8 mouse cellular contexts compared by ENCODE assay signal in the genomic region with DNA sequence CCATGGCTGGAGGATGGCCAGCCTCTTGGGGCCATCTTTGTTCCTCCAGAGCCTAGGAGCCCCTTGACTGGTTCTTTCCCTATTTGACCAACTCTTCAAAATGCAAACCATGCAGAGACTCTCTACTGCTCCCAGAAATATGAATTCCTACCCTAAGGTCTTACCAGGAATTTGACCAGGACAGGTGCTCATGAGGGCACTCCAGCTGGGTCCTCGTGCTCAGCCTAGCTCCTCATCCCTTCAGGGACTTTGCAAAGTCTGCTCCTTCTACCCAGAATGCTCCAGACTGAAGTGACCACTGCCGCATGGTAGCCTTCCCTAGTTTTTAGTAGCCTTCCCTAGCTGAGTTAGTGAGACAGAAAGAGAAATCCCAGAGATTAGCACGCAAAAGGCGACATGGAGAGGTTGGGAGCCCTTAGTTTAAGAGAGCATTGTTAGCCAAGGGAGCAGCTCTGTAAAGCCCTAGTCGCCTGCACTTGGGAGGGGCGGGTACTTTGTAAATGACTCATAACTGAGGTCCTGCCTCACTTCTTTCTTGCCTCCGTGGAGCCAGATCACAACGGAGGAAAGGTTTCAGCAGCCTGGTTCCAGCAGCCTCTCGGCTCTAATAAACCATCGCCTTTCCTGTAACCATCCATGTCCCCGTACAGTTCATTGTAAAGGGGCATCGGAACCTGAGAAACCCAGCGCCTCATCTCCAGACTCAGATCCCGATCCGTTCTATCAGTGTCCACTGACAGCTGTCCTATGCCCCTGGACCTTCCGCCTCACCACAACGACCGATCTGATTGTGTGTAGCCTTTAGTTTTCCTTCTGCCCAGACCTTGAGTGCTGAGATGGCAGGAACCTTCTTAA. TPM values are rescaled to one million over a fixed set of nuclear protein-coding genes. Genes with fewer than 3 reads are reported as not detected.
A peak's percentile ranks its signal among the peaks of the same experiment; 100 is the strongest.
DNase-seq lines count a peak whose midpoint lies in the region; ATAC-seq lines count a peak whose summit lies in the region.

No protein-coding gene starts in this region.

- intact Hi-C loops in heart, postnatal 25 days (cut with DNase I) = no loop called here

- DNase-seq in heart, postnatal 25 days (ENCODE audit: low spot score) = no peak
- peak; percentile 17 for DNase-seq in R1 (ENCODE audit: low read depth, low spot score)
- no peak for DNase-seq in left cerebral cortex, adult 11 months (ENCODE audit: low spot score)
- DNase-seq in cerebellum, postnatal 4 days (ENCODE audit: low spot score in 2 of 2) = no peak

- H3K4me1 ChIP-seq in heart, embryonic 16.5 days (ENCODE audit: control insufficient read depth, insufficient read depth, low read length) = peaks cover 28% of the 10 kb centered on the region
- peaks cover 36% of the 10 kb centered on the region for H3K4me1 ChIP-seq in hindbrain, embryonic 15.5 days (replicated peaks)
- peaks cover 28% of the 10 kb centered on the region for H3K4me1 ChIP-seq in midbrain, embryonic 16.5 days (ENCODE audit: control insufficient read depth, insufficient read depth, low read length)

- H3K9me3 ChIP-seq in heart, embryonic 16.5 days (replicated peaks; ENCODE audit: control insufficient read depth, low read length) = no peaks in the 10 kb centered on the region
- H3K9me3 ChIP-seq in hindbrain, embryonic 15.5 days = no peaks in the 10 kb centered on the region
- no peaks in the 10 kb centered on the region for H3K9me3 ChIP-seq in midbrain, embryonic 16.5 days (replicated peaks; ENCODE audit: control insufficient read depth, low read length, poor library complexity, severe bottlenecking)

- peak overlapping the region; percentile 83 for H3K4me2 ChIP-seq in heart, embryonic 16.5 days (ENCODE audit: low read depth, low read length)
- H3K4me2 ChIP-seq in hindbrain, embryonic 15.5 days = peak overlapping the region; percentile 80
- peak overlapping the region; percentile 68 for H3K4me2 ChIP-seq in midbrain, embryonic 16.5 days (ENCODE audit: low read length)

- ATAC-seq in heart, embryonic 16.5 days (replicated peaks; ENCODE audit: extremely low read depth, insufficient read depth, low FRiP score) = no peak
- ATAC-seq in hindbrain, embryonic 15.5 days (ENCODE audit: low FRiP score, low read depth) = peak; percentile 2; the same call in 1 of the 2 replicates
- ATAC-seq in midbrain, embryonic 16.5 days = no peak
- no peak for ATAC-seq in monocyte, adult 5-6 weeks (replicated peaks; ENCODE audit: insufficient number of reproducible peaks, low FRiP score, low TSS enrichment, poor library complexity, severe bottlenecking)

- peaks cover 30% of the 10 kb centered on the region for H3K27me3 ChIP-seq in heart, embryonic 16.5 days (ENCODE audit: control insufficient read depth, insufficient read depth, low read length)
- peaks cover 15% of the 10 kb centered on the region for H3K27me3 ChIP-seq in hindbrain, embryonic 15.5 days
- H3K27me3 ChIP-seq in midbrain, embryonic 16.5 days (ENCODE audit: control insufficient read depth, insufficient read depth, low read depth, low read length) = peaks cover 10% of the 10 kb centered on the region

- WGBS in heart, embryonic 16.5 days = 28% methylated on average over 18 of the region's 18 CpGs
- WGBS in hindbrain, embryonic 15.5 days = 26% methylated on average over 18 of the region's 18 CpGs
- 22% methylated on average over 18 of the region's 18 CpGs for WGBS in midbrain, embryonic 16.5 days

- no peak overlapping the region for H3K27ac ChIP-seq in heart, embryonic 16.5 days (ENCODE audit: low read length)
- H3K27ac ChIP-seq in hindbrain, embryonic 15.5 days (replicated peaks) = peak overlapping the region; percentile 71; the same call in 1 of the 2 replicates
- peak overlapping the region; percentile 39 for H3K27ac ChIP-seq in midbrain, embryonic 16.5 days (ENCODE audit: low read length)

- H3K36me3 ChIP-seq in heart, embryonic 16.5 days (ENCODE audit: control insufficient read depth, insufficient read depth) = no peaks in the 10 kb centered on the region
- no peaks in the 10 kb centered on the region for H3K36me3 ChIP-seq in hindbrain, embryonic 15.5 days
- no peaks in the 10 kb centered on the region for H3K36me3 ChIP-seq in midbrain, embryonic 16.5 days (ENCODE audit: control insufficient read depth, insufficient read depth, low read length)

- H3K9ac ChIP-seq in heart, embryonic 16.5 days (ENCODE audit: low read length) = peak overlapping the region; percentile 18; the same call in 1 of the 2 replicates
- 0 out of 2 replicates have a peak overlapping the region, but pooled peaks have one; percentile 52 for H3K9ac ChIP-seq in hindbrain, embryonic 15.5 days
- peak overlapping the region; percentile 47 for H3K9ac ChIP-seq in midbrain, embryonic 16.5 days (ENCODE audit: low read depth, low read length)

- H3K4me3 ChIP-seq in heart, embryonic 16.5 days (ENCODE audit: low read length) = peak overlapping the region; percentile 51
- H3K4me3 ChIP-seq in hindbrain, embryonic 15.5 days = peak overlapping the region; percentile 41
- peak overlapping the region; percentile 33 for H3K4me3 ChIP-seq in midbrain, embryonic 16.5 days (ENCODE audit: low read depth, low read length)

RNA-seq across cellular contexts. Expression of a gene that starts 28.2 kb away (rescaled TPM):
- 21.9 and 26.2 TPM in 2 replicates for polyA plus RNA-seq in heart, embryonic 16.5 days (2015; fragmentation: Nextera tagmentation; extraction: Ambion mirVana)
- 10 to 100 TPM; 16.4 to 16.8 TPM for total RNA-seq in heart, postnatal 25 days (2021)
- polyA plus RNA-seq in hindbrain, embryonic 15.5 days (2015; fragmentation: Nextera tagmentation; extraction: Ambion mirVana) = 5.0 and 6.3 TPM in 2 replicates
- polyA plus RNA-seq in midbrain, embryonic 16.5 days (2015; fragmentation: Nextera tagmentation; extraction: Ambion mirVana) = 4.0 and 5.5 TPM in 2 replicates
- 1.8 to 7.6 TPM (median 4.1 TPM) in 3 replicates for total RNA-seq in monocyte, adult 5-6 weeks (2017)
